Mouse (Mus musculus) limb, embryonic 13.5 days (tissue): ENCODE data around the gene Nudcd3. TPM values are rescaled to one million over a fixed set of nuclear protein-coding genes. Genes with fewer than 3 reads are reported as not detected.
A peak's percentile ranks its signal among the peaks of the same experiment; 100 is the strongest.

Source experiments
- ATAC-seq: fragments of 200-750 bp; cut with Nextera tagmentation; 2 replicates; pipeline ENCODE4 v1.8.0; 2017; ENCODE audit warnings: low read depth, moderate number of reproducible peaks, moderate TSS enrichment; ENCODE audit not compliant: low FRiP score
- H3K27ac ChIP-seq: fragments of 300-500 bp; sonication (generic); 2 replicates; pipeline ENCODE4 v1.5.1; 2015; ENCODE audit warnings: inconsistent platforms, mild to moderate bottlenecking, moderate library complexity
- H3K27me3 ChIP-seq: fragments of 300-500 bp; sonication (generic); 2 replicates; pipeline ENCODE4 v1.6.1; 2015; ENCODE audit warnings: mild to moderate bottlenecking, inconsistent platforms
- H3K36me3 ChIP-seq: fragments of 300-500 bp; sonication (generic); 2 replicates; pipeline ENCODE4 v1.6.1; 2015; ENCODE audit warnings: inconsistent platforms, mild to moderate bottlenecking, moderate library complexity
- H3K4me1 ChIP-seq: fragments of 300-500 bp; sonication (generic); 2 replicates; pipeline ENCODE4 v1.6.1; 2015; ENCODE audit warnings: inconsistent platforms
- H3K4me2 ChIP-seq: fragments of 300-500 bp; sonication (generic); replicated peaks from 2 replicates; pipeline ENCODE4 v1.6.1; 2015; ENCODE audit warnings: inconsistent platforms, mild to moderate bottlenecking, moderate library complexity
- H3K4me3 ChIP-seq: fragments of 300-500 bp; sonication (generic); 2 replicates; pipeline ENCODE4 v1.5.1; 2015; ENCODE audit warnings: moderate library complexity, mild to moderate bottlenecking, inconsistent platforms
- H3K9ac ChIP-seq: fragments of 300-500 bp; sonication (generic); 2 replicates; pipeline ENCODE4 v1.6.1; 2015; ENCODE audit warnings: mild to moderate bottlenecking, inconsistent platforms
- H3K9me3 ChIP-seq: fragments of 300-500 bp; sonication (generic); 2 replicates; pipeline ENCODE4 v1.6.1; 2016; ENCODE audit warnings: inconsistent platforms
- WGBS: fragments of 180-500 bp; shearing (Covaris S2); methylation state at CpG from one replicate; pipeline ENCODE4 v1.1.7; 2015; 5-methylcytosine and 5-hydroxymethylcytosine counted together
- polyA plus RNA-seq: library from polyadenylated mRNA; unstranded; fragments of >200 nt; fragmentation: Nextera tagmentation; extraction: Ambion mirVana; gene quantifications from 2 replicates; pipeline ENCODE4 v1.2.1, GENCODE M21; 2015

Gene Nudcd3
- 43.3 and 44.0 TPM in 2 replicates for polyA plus RNA-seq

DNA sequence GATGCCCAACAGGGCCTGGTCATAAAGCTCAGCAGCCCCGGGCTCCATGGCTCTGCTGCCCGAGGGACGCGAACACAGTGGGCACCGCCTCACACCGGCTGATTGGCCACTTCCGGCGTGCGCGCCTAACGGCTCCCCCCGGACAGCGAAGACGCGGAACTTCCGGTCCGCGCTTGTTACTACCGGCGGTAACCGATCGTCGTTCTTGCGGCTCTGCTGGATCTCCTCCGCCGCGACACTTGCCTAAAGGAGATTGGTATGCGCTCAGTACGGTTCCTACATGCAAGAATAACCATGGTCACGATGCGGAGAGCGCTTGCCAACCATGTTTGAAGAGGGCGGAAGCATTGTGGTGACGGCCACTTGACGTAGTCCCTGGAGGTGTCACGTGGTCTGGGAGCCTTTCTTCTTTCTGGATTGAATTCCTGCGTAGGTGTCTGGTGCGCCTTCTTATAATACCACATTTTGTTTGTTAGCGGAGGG lies at the start of gene Nudcd3:
Gene Nudcd3, minus strand, starts transcription at position 329 of the 483 bp plus-strand sequence.
- H3K27me3 ChIP-seq: no peaks in the 10 kb centered on the region
- H3K9me3 ChIP-seq: no peaks in the 10 kb centered on the region
- under 1% methylated on average over 39 of the region's 39 CpGs for whole genome bisulfite sequencing
- H3K4me1 ChIP-seq: peaks cover 21% of the 10 kb centered on the region
- peak; percentile 95 for ATAC-seq
- peak within 1 kb of the TSS; percentile 94 for H3K27ac ChIP-seq
- H3K9ac ChIP-seq: peak within 1 kb of the TSS; percentile 95
- peak within 1 kb of the TSS; percentile 96 for H3K4me2 ChIP-seq
- peak within 1 kb of the TSS; percentile 98 for H3K4me3 ChIP-seq
- H3K36me3 ChIP-seq: no peaks in the 10 kb centered on the region

DNA sequence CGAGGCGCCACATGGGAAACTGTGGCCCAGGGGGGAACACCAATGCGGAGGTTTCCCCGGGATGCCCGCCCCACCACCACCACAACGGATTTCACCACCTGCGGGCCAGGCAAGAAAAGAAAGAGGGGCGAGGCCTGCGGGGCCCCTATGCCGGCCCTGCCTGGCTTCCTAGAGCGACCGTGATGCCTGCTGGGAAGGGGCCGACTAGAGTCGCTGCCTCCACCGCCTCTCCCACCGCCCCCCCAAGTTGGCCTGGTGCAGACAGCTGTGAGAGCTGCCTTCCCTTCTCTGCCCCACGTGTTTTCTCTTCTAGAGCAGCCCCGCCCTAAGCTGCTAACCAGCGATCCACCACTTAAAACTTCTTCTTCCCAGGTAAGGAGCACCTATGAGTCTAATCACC lies 44.5 kb upstream of the Nudcd3 start:
- Histone ChIP-seq H3K4me1 (no peaks in the 10 kb centered on the region), H3K36me3 (no peaks in the 10 kb centered on the region), H3K9ac (no peak overlapping the region), H3K27ac (no peak overlapping the region), H3K4me3 (no peak overlapping the region), H3K4me2 (no peak overlapping the region), H3K27me3 (no peaks in the 10 kb centered on the region), H3K9me3 (no peaks in the 10 kb centered on the region)
- ATAC-seq: no peak
- WGBS: 57% methylated on average over 19 of the region's 19 CpGs

DNA sequence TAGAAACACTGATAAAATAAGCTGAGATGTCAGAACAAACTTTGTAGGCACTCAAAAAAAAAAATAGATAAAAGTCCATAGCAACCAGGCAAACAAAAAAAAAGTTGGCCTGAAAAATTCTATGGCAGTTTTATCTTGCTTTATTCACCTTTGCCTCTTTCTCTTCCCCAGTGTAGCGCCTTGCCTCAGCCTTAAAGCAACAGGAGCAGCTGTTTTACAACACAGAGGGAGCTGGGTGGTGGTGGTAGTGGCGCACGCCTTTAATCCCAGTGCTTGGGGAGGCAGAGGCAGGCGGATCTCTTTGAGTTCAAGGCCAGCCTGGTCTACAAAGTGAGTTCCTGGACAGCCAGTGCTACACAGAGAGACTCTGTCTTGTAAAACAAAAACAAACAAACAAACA lies 32.8 kb upstream of the Nudcd3 start:
- ATAC-seq: no peak
- Histone ChIP-seq H3K4me3 (no peak overlapping the region), H3K4me2 (no peak overlapping the region), H3K9ac (no peak overlapping the region), H3K27ac (no peak overlapping the region), H3K4me1 (no peaks in the 10 kb centered on the region), H3K9me3 (peaks cover 15% of the 10 kb centered on the region), H3K27me3 (no peaks in the 10 kb centered on the region), H3K36me3 (no peaks in the 10 kb centered on the region)
- WGBS: 82% methylated on average over 4 of the region's 4 CpGs

DNA sequence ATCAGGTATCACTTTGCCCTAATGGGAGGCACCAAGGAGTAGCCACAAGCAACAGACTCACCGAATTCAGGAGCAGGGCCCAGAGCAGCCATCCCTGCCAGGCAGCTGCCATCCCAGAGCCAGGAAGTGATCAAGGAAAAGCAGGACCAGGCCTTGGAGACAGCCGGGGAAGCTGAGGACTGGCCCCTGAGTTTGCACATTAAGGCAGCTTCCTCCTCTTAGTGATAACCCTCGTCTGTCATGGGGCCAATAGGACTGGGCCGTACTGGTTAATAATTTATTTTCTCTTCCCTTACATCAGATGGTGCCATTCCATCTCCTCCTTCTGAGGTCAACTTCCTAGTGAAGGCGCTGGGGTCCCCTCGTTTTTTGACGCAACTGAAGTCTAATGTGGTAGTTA lies 29.8 kb upstream of the Nudcd3 start, which contains the start of gene Npc1l1:
Gene Npc1l1, minus strand, starts transcription at position 132 of the 400 bp plus-strand sequence.
- H3K9ac ChIP-seq: no peak within 1 kb of the TSS
- H3K4me1 ChIP-seq: no peaks in the 10 kb centered on the region
- H3K4me3 ChIP-seq: no peak within 1 kb of the TSS
- H3K27me3 ChIP-seq: no peaks in the 10 kb centered on the region
- H3K27ac ChIP-seq: no peak within 1 kb of the TSS
- 0 out of 2 replicates have a peak, but pooled peaks cover under 1% of the 10 kb centered on the region for H3K9me3 ChIP-seq
- H3K36me3 ChIP-seq: no peaks in the 10 kb centered on the region
- WGBS: 75% methylated on average over 7 of the region's 7 CpGs
- no peak for ATAC-seq
- H3K4me2 ChIP-seq: no peak within 1 kb of the TSS

DNA sequence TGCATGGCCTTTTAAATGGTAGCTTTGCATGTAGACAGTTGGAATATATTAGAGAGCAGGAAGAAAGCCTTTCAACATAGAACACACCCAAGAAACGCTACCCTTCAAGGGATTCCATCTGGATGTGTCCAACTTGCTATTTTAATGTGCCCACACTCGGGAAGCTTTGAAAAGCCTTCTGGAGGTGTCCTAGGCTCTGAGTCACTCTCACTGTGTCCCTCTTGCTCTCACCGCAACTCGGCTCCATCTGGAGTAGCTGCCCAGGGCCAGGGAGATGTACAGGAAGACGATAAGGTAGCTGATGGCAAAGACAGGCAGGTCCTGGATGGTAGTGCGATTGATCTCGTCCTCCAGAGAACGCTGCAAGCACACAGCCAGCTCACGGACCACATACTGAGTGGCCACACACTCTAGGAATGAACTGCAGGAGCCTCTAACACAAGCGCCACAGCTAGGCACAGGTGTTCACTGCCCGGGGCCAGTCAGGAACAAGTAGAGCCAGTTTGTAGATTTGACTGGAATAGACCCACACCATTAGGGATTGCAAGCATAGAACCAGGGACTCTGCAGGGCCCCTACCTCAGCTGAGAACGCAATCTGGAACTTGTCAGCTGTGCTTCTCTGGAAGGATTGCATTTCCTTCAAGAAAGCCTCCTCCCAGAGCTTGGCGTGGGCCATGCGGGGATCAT lies 24.5 kb upstream of the Nudcd3 start:
- Histone ChIP-seq H3K4me2 (no peak overlapping the region), H3K9ac (no peak overlapping the region), H3K27me3 (no peaks in the 10 kb centered on the region), H3K4me1 (no peaks in the 10 kb centered on the region), H3K4me3 (no peak overlapping the region), H3K9me3 (no peaks in the 10 kb centered on the region), H3K27ac (no peak overlapping the region), H3K36me3 (no peaks in the 10 kb centered on the region)
- 71% methylated on average over 14 of the region's 14 CpGs for WGBS
- ATAC-seq: no peak

DNA sequence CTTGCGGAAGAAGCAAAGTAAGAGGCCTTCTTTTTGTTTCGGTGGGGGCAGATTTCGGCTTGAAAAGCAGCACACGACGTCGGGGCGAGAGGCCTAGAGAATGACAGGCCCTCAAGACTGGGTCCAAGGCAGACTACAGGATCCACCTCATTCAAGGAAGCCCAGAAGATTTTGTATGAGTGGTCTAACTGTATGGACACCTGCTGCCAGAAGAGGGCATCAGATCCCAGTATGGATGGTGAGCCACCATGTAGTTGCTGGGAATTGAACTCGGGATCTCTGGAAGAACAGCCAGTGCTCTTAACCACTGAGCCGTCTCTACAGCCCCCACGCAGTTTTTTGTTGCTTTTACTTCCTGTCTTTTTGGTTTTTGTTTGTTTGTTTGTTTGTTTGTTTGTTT lies 22.0 kb upstream of the Nudcd3 start:
- Histone ChIP-seq H3K27ac (no peak overlapping the region), H3K4me3 (no peak overlapping the region), H3K36me3 (no peaks in the 10 kb centered on the region), H3K27me3 (no peaks in the 10 kb centered on the region), H3K4me1 (no peaks in the 10 kb centered on the region), H3K9ac (no peak overlapping the region), H3K9me3 (no peaks in the 10 kb centered on the region), H3K4me2 (no peak overlapping the region)
- 91% methylated on average over 10 of the region's 10 CpGs for WGBS
- no peak for ATAC-seq

DNA sequence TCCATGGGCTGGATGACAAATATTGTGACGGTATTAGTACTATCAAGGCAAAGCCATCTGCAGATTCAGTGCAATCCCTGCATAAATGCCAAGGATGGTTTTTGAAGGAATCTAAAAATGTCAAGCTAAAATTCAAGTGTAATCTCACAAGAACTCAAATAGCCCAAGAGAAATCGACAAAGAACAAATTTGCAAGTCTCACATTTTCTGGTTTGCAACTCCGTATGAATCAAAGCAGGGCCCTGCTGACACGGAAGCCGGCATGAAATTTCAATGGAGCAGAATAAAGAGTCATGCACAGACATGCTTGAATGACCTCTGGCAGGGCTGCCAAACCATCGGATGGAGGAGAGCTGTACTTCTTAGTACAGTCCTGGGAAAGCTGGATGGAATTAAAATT lies 19.8 kb upstream of the Nudcd3 start:
- no peak for ATAC-seq

DNA sequence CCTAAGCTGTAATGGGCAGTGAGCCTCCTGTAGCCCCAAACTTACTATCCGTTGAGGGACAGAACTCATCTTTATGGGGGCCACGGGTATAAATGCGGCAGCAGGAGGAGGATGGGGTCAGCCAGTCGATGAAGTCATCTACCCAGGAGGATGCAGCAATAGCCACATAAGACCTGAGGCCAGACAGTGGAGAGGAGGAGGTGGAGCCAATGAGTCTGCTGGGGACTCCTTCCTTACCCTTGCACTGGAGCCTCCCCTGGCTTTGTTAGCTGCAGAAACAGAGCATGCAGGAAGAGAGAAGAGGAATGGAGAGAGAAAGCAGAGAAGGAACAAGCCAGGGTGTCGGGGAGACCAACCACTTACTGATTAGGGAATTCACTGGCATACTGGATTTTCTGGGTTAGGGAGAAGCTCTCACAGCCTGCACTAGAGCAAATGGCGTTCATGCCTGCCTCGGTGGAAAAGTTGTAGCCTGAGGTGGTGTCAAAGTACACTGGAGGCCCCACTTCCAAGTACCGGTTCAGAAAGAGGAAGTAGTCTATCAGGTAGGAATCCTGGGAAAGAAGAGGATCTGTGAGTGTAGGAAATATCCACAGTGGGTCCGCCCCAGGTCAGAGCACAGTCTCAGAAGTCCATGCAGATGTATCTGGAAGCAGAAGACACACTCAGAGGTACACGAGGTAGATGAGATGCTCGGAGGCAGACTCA lies 18.1 kb upstream of the Nudcd3 start:
- no peak for ATAC-seq
- no peak overlapping the region for H3K4me2 ChIP-seq
- H3K9ac ChIP-seq: no peak overlapping the region
- H3K4me3 ChIP-seq: no peak overlapping the region
- H3K9me3 ChIP-seq: no peaks in the 10 kb centered on the region
- H3K36me3 ChIP-seq: no peaks in the 10 kb centered on the region
- H3K4me1 ChIP-seq: no peaks in the 10 kb centered on the region
- H3K27ac ChIP-seq: no peak overlapping the region
- 81% methylated on average over 11 of the region's 11 CpGs for WGBS
- no peaks in the 10 kb centered on the region for H3K27me3 ChIP-seq

More for the DNA sequence above, 19.8 kb upstream of the Nudcd3 start:
- Histone ChIP-seq H3K4me2 (no peak overlapping the region), H3K27ac (no peak overlapping the region), H3K36me3 (no peaks in the 10 kb centered on the region), H3K4me3 (no peak overlapping the region), H3K27me3 (no peaks in the 10 kb centered on the region), H3K9me3 (no peaks in the 10 kb centered on the region), H3K4me1 (no peaks in the 10 kb centered on the region), H3K9ac (no peak overlapping the region)
- WGBS: 86% methylated on average over 6 of the region's 6 CpGs

DNA sequence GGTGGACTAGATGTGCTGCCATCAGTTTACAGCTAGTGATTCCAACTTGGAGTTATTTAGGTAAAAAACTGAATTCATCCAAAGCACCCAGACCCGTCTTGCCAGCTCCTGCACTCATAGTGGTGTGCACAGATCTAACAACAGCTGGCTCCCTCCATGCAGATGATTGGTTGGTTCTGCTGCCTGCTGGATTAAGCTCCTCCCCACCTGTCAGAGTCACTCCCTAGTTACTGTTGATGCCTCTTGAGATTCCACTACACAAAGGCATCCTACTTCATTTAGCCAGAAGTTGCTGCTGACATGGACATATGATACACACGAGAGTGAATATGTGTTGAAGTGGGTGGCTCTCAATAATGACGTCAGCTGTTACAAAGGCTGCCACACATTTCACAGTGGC lies 16.6 kb upstream of the Nudcd3 start:
- no peak for ATAC-seq
- Histone ChIP-seq H3K27ac (no peak overlapping the region), H3K4me1 (no peaks in the 10 kb centered on the region), H3K9ac (no peak overlapping the region), H3K4me3 (no peak overlapping the region), H3K9me3 (no peaks in the 10 kb centered on the region), H3K4me2 (no peak overlapping the region), H3K27me3 (no peaks in the 10 kb centered on the region), H3K36me3 (no peaks in the 10 kb centered on the region)
- 51% methylated on average over 3 of the region's 3 CpGs for WGBS

DNA sequence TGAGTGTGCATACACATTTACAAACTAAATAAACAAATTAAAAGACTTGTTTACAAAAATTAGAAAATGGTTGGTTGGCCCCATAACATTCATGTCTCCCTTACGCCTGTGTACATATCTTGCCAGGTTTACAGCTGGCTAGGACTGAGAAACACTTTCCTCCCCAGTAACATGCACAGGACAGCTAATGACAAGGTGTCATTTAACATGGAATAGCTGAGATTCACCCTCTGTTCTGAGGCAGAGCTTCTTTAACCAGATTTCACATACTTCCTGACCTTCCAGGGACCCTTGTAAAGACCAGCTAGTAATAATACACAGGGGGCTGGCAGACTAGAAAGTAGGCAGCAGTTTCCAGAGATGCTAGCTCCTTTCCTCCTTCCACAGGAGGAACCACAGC lies 7.9 kb upstream of the Nudcd3 start:
- WGBS: 87% methylated on average over 1 of the region's 1 CpGs
- H3K9me3 ChIP-seq: peaks cover 11% of the 10 kb centered on the region; the same call in 1 of the 2 replicates
- H3K27me3 ChIP-seq: no peaks in the 10 kb centered on the region
- H3K36me3 ChIP-seq: no peaks in the 10 kb centered on the region
- ATAC-seq: no peak
- no peak overlapping the region for H3K9ac ChIP-seq
- no peak overlapping the region for H3K4me2 ChIP-seq
- no peak overlapping the region for H3K27ac ChIP-seq
- no peaks in the 10 kb centered on the region for H3K4me1 ChIP-seq
- no peak overlapping the region for H3K4me3 ChIP-seq

DNA sequence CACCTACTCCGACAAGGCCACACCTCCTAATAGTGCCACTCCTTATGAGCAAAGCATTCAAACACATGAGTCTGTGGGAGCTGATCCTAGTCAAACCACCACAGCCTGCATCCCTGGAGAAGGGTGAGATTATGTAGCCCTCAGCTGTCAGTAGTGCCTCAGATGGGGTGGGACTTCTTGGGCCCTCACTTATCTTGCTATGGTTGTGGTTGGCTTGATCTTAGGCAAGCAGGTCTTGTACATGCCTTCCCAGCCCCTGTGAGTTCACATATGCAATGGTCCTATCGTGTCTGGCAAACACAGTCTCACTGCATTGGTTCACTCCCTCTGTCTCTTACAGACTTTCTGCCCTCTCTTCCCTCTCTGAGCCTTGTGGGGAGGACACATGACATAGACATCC lies 6.9 kb upstream of the Nudcd3 start:
- Histone ChIP-seq H3K4me2 (no peak overlapping the region), H3K27me3 (no peaks in the 10 kb centered on the region), H3K9me3 (peaks cover 11% of the 10 kb centered on the region; the same call in 1 of the 2 replicates), H3K36me3 (no peaks in the 10 kb centered on the region), H3K4me3 (no peak overlapping the region), H3K4me1 (no peaks in the 10 kb centered on the region), H3K9ac (no peak overlapping the region), H3K27ac (no peak overlapping the region)
- 80% methylated on average over 2 of the region's 2 CpGs for WGBS
- no peak for ATAC-seq

DNA sequence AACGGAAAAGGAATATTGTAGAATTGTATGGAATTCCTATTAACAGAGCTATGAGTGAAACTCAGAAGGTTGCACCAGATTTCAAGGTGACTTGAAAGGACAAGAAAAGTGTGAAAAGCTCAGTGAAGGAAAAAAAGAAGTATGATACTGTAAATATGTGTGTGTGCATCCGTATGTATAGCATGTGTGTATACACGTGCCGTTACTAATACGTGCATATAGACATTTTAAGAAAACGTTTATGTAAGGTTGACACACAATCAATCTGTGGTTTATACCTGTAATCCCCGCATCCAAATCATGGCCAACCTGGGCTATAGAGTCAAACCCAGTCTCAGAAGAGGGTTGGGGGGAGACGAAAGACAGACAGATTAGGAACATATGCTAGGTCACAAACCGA lies 355 bp upstream of the Nudcd3 start:
- Histone ChIP-seq H3K27ac (peak overlapping the region; percentile 94), H3K4me3 (peak overlapping the region; percentile 98), H3K27me3 (no peaks in the 10 kb centered on the region), H3K9me3 (0 out of 2 replicates have a peak, but pooled peaks cover 4% of the 10 kb centered on the region), H3K4me2 (peak overlapping the region; percentile 96), H3K4me1 (peaks cover 21% of the 10 kb centered on the region), H3K36me3 (no peaks in the 10 kb centered on the region), H3K9ac (peak overlapping the region; percentile 95)
- WGBS: 19% methylated on average over 9 of the region's 9 CpGs
- no peak for ATAC-seq
